ENCODE assay signal across 7 mouse cellular contexts in the genomic region with DNA sequence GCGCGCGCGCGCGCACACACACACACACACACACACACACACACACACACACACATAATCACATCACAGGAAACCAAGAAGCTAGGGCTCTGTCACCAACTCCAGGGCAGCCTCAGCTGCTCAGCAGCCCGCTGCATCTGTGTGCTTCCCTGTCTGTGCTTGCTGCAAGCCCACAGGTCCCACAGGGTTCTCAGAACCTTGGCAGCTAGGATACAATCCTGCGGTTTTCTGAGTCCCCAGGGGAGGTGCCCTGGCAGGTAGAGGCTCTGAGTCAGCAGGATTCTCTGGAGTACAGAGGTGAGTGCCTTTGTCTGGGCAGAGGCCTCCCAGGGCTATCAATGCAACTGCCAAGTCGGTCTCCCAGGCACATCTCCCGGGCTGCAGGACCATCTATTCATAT. TPM values are rescaled to one million over a fixed set of nuclear protein-coding genes. Genes with fewer than 3 reads are reported as not detected.
A peak's percentile ranks its signal among the peaks of the same experiment; 100 is the strongest.
DNase-seq lines count a peak whose midpoint lies in the region; ATAC-seq and TF ChIP-seq lines count a peak whose summit lies in the region.

No protein-coding gene starts in this region.

- H3K36me3 ChIP-seq in embryonic facial prominence, embryonic 14.5 days (ENCODE audit: control insufficient read depth, insufficient read depth, low read length): no peaks in the 10 kb centered on the region
- H3K36me3 ChIP-seq in limb, embryonic 14.5 days (ENCODE audit: control insufficient read depth, insufficient read depth, low read length): no peaks in the 10 kb centered on the region

- H3K4me2 ChIP-seq in embryonic facial prominence, embryonic 14.5 days (ENCODE audit: low read depth, low read length): no peak overlapping the region
- no peak overlapping the region for H3K4me2 ChIP-seq in limb, embryonic 14.5 days (replicated peaks; ENCODE audit: low read depth, low read length, severe bottlenecking)

- TF ChIP-seq POLR2A in limb, embryonic 14.5 days (IDR thresholded peaks at IDR 0.05; ENCODE audit: borderline replicate concordance, extremely low read depth, insufficient read depth, insufficient read length): no peak

- no peaks in the 10 kb centered on the region for H3K27me3 ChIP-seq in embryonic facial prominence, embryonic 14.5 days (replicated peaks; ENCODE audit: control insufficient read depth, insufficient read depth, low read length)
- H3K27me3 ChIP-seq in limb, embryonic 14.5 days (ENCODE audit: control insufficient read depth, insufficient read depth, low read length): 0 out of 2 replicates have a peak, but pooled peaks cover 3% of the 10 kb centered on the region

- peak; percentile 93 for ATAC-seq in embryonic facial prominence, embryonic 14.5 days (ENCODE audit: low read depth)
- no peak; the same call in 1 of the 2 replicates for ATAC-seq in limb, embryonic 14.5 days (ENCODE audit: low FRiP score, low read depth)

- H3K4me1 ChIP-seq in embryonic facial prominence, embryonic 14.5 days (ENCODE audit: control insufficient read depth, insufficient read depth, low read length): peaks cover 22% of the 10 kb centered on the region; the same call in 1 of the 2 replicates
- H3K4me1 ChIP-seq in limb, embryonic 14.5 days (ENCODE audit: control insufficient read depth, insufficient read depth, low read length): no peaks in the 10 kb centered on the region

- 0 out of 2 replicates have a peak overlapping the region, but pooled peaks have one; percentile 28 for H3K27ac ChIP-seq in embryonic facial prominence, embryonic 14.5 days (replicated peaks; ENCODE audit: low read depth, low read length)
- H3K27ac ChIP-seq in limb, embryonic 14.5 days (replicated peaks; ENCODE audit: low read depth, low read length): no peak overlapping the region

- WGBS in embryonic facial prominence, embryonic 14.5 days: 23% methylated on average over 7 of the region's 10 CpGs
- WGBS in limb, embryonic 14.5 days: 54% methylated on average over 10 of the region's 10 CpGs

- no peaks in the 10 kb centered on the region for H3K9me3 ChIP-seq in embryonic facial prominence, embryonic 14.5 days (ENCODE audit: control insufficient read depth, low read length)
- H3K9me3 ChIP-seq in limb, embryonic 14.5 days (ENCODE audit: control insufficient read depth, low read length): no peaks in the 10 kb centered on the region

- no peak overlapping the region for H3K9ac ChIP-seq in embryonic facial prominence, embryonic 14.5 days (ENCODE audit: low read depth, low read length)
- no peak overlapping the region for H3K9ac ChIP-seq in limb, embryonic 14.5 days (ENCODE audit: low read depth, low read length, severe bottlenecking)

- DNase-seq in thymus, postnatal 14 days: peak; percentile 9
- no peak for DNase-seq in thymus, adult 18-20 months
- DNase-seq in embryonic facial prominence, embryonic 14.5 days (ENCODE audit: low spot score): peak; percentile 89
- peak; percentile 38 for DNase-seq in limb, embryonic 14.5 days (ENCODE audit: low spot score)
- peak; percentile 28 for DNase-seq in urinary bladder, postnatal 25 days (ENCODE audit: low spot score)
- no peak for DNase-seq in layer of hippocampus, postnatal 10 days (ENCODE audit: low spot score in 2 of 2)
- no peak for DNase-seq in layer of hippocampus, adult 9-11 months

- no peak overlapping the region for H3K4me3 ChIP-seq in embryonic facial prominence, embryonic 14.5 days (ENCODE audit: low read depth, low read length)
- H3K4me3 ChIP-seq in limb, embryonic 14.5 days (replicated peaks; ENCODE audit: low read length): no peak overlapping the region

RNA-seq across cellular contexts. Expression of a gene that starts 7.3 kb away (rescaled TPM):
- 0.89 and 0.96 TPM in 2 replicates for polyA plus RNA-seq in embryonic facial prominence, embryonic 14.5 days (2014; fragmentation: Nextera tagmentation; extraction: Ambion mirVana)
- polyA plus RNA-seq in limb, embryonic 14.5 days (2012; rRNA removed): 1.0 and 1.2 TPM in 2 replicates
- polyA plus RNA-seq in limb, embryonic 14.5 days (2014; fragmentation: Nextera tagmentation; extraction: Ambion mirVana): 0.28 and 0.40 TPM in 2 replicates
- total RNA-seq in layer of hippocampus, postnatal 10 days (2021): 10 to 100 TPM; 17.5 to 17.8 TPM

Comparison
In these comparisons a context has a peak if more than half of its experiments do, and no peak if none do; other contexts are left out.
1. DNase-seq: peak in thymus, postnatal 14 days (single experiment), embryonic facial prominence, embryonic 14.5 days (single experiment), limb, embryonic 14.5 days (single experiment) and urinary bladder, postnatal 25 days (single experiment); none in thymus, adult 18-20 months (0 of 2), layer of hippocampus, postnatal 10 days (0 of 2) and layer of hippocampus, adult 9-11 months (single experiment).